Mouse (Mus musculus) midbrain, embryonic 10.5 days (tissue): ENCODE measurements at regions not wholly inside any gene's neighbourhood (a gene's known extent, or its start where the extent isn't known, plus 50 kb on each side); places are given as distances from the start of the nearest gene placed in this dataset.

Source experiments
- DNase-seq: peaks from one replicate; pipeline ENCODE4 v3.0.0-alpha.2; 2017; ENCODE audit warnings: low spot score
- H3K27ac ChIP-seq: fragments of 300-500 bp; sonication (generic); replicated peaks from 2 replicates; pipeline ENCODE4 v1.5.1; 2016; ENCODE audit warnings: mild to moderate bottlenecking
- H3K27me3 ChIP-seq: fragments of 300-500 bp; sonication (generic); 2 replicates; pipeline ENCODE4 v1.6.1; 2016; ENCODE audit warnings: low read depth, mild to moderate bottlenecking; ENCODE audit not compliant: poor library complexity, severe bottlenecking
- H3K36me3 ChIP-seq: fragments of 300-500 bp; sonication (generic); 2 replicates; pipeline ENCODE4 v1.6.1; 2016; ENCODE audit warnings: mild to moderate bottlenecking, moderate library complexity
- H3K4me1 ChIP-seq: fragments of 300-500 bp; sonication (generic); 2 replicates; pipeline ENCODE4 v1.6.1; 2016
- H3K4me3 ChIP-seq: fragments of 300-500 bp; sonication (generic); 2 replicates; pipeline ENCODE4 v1.5.1; 2016; ENCODE audit warnings: mild to moderate bottlenecking, moderate library complexity
- H3K9me3 ChIP-seq: fragments of 300-500 bp; sonication (generic); replicated peaks from 2 replicates; pipeline ENCODE4 v1.6.1; 2016; ENCODE audit warnings: mild to moderate bottlenecking
- WGBS: fragments of 180-500 bp; shearing (Covaris S2); methylation state at CpG from one replicate; pipeline ENCODE4 v1.1.7; 2016; 5-methylcytosine and 5-hydroxymethylcytosine counted together

DNA sequence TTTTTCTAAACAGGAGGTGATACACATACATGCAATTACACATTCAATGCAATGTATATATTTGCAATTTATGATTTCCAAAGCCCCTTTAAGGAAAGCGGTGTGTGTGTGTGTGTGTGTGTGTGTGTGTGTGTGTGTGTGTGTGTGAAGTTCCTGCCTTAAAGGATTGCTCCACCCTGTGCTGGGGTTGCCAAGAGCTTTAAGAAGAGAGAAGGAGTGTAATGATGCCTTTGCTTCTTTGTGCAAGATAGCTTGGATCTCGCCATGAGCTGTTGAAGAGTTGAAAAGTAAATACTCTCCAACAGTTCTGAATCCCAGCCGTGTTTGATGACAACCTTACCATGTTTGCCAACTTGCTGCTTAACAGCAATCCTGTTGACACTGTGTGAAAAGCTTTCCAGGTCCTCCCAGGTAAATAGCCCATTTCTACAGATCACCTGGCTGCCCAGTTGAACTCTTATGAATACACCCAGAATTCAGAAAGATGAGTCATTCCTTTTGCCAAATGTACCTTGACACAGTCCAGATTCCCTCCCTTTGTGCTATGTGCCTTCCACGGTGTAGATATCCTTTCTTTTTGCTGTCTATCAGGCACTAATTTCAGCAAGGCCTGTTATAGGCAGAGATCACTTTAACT lies 216.3 kb downstream of the Ikzf2 start:
- 84% methylated on average over 4 of the region's 4 CpGs for WGBS
- DNase-seq, result no peak
- Histone ChIP-seq H3K27ac (no peak overlapping the region), H3K4me1 (peaks cover 8% of the 10 kb centered on the region), H3K4me3 (no peak overlapping the region), H3K27me3 (no peaks in the 10 kb centered on the region), H3K9me3 (no peaks in the 10 kb centered on the region), H3K36me3 (no peaks in the 10 kb centered on the region)

DNA sequence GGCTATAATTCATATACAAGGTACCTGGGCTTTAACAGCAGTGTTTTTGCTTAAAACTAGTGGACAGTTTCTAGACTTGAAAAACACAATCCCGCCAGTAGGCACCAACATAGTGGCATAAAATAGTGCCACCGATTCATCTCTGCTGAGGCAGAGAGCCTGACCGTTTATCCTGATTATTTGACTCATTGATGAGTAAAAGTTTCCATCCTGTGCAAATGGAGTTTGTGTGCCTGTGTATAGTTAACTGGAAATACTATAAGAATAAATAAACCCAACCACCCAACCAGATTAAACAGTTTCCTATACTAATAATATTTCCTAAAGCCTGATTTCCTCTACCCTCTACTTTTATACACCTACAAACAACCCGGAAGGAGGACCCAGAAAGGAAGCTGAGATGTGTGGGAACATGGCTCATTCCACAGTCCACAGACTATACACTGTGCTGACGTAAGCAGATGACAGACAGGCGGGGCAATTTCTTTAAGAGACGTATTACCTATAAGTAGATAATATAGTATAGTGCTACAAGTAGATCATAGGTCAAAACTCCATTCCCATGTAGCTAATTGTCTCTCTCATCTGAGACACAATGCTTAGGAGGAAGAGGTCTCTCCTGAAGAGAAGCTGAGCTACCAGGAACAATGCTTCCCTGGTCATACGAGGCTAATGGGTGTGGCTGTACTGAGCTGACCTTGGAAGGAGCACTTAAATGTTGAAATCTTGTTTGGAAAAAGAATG lies 217.7 kb downstream of the Ikzf2 start:
- 88% methylated on average over 8 of the region's 8 CpGs for WGBS
- DNase-seq, result no peak
- H3K27ac ChIP-seq, result no peak overlapping the region

DNA sequence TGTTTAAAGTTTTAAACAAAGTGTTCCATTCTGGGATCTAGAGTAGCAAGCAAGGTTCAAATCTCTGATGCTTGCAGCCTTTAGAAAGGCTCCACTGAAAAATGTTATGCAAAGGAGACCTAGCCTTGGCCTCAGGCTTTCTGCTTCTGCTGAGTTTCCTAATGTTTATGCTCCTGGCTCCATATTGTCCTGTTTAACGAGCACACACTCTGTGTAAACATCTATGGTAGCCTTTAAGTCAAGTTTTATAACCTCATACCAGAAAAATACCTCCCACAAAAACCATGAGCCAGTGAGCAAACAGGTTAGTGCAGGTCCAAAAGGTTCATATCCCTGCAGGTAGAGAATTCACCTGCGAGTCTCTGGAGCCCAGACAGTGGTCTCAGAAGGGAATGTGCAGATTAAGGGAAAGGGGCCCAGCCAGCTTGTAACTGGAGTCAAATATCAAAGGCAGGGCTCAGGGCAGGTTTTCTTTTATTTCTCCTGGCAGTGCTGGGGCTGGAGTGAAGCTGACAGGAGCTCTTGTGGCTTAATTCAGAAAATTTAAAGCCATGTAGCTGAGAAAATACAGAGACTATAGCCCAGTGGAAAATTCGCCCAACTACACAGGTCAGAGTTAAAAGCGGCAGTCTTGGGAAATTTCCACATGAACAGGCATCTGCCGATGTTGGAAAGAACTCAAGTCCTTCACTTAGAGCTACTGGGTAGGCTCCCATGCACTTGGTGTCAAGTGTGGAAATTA lies 220.3 kb downstream of the Ikzf2 start:
- no peak overlapping the region for H3K27ac ChIP-seq
- H3K27me3 ChIP-seq, result no peaks in the 10 kb centered on the region
- 33% methylated on average over 5 of the region's 5 CpGs for WGBS
- no peak for DNase-seq
- peaks cover 8% of the 10 kb centered on the region for H3K4me1 ChIP-seq
- H3K9me3 ChIP-seq, result no peaks in the 10 kb centered on the region
- no peak overlapping the region for H3K4me3 ChIP-seq
- H3K36me3 ChIP-seq, result no peaks in the 10 kb centered on the region

More for the DNA sequence above, 217.7 kb downstream of the Ikzf2 start:
- H3K9me3 ChIP-seq, result no peaks in the 10 kb centered on the region
- H3K36me3 ChIP-seq, result no peaks in the 10 kb centered on the region
- no peaks in the 10 kb centered on the region for H3K27me3 ChIP-seq
- no peak overlapping the region for H3K4me3 ChIP-seq
- H3K4me1 ChIP-seq, result peaks cover 8% of the 10 kb centered on the region

DNA sequence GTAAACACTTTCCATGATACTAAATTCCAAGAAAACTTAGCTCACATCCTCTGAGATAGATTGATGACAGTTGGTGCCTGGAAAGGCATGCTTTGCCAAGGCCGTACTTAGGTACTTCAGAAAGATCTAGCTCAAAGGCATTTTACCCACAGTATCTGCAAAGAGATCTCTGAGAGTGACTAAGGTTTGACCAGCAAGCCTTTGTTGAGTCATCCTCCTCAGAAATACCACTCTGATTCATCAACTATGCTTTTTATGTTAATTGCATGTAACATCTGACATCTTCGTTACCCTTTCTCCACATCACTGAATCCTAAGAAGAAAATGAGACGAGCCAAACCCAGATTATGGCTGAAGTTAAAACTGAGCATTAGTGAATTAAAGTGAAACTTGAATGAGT lies 225.9 kb downstream of the Ikzf2 start:
- no peak for DNase-seq
- H3K36me3 ChIP-seq, result no peaks in the 10 kb centered on the region
- no peaks in the 10 kb centered on the region for H3K27me3 ChIP-seq
- H3K4me3 ChIP-seq, result no peak overlapping the region
- H3K9me3 ChIP-seq, result no peaks in the 10 kb centered on the region
- 91% methylated on average over 3 of the region's 3 CpGs for WGBS
- H3K27ac ChIP-seq, result no peak overlapping the region
- no peaks in the 10 kb centered on the region for H3K4me1 ChIP-seq

DNA sequence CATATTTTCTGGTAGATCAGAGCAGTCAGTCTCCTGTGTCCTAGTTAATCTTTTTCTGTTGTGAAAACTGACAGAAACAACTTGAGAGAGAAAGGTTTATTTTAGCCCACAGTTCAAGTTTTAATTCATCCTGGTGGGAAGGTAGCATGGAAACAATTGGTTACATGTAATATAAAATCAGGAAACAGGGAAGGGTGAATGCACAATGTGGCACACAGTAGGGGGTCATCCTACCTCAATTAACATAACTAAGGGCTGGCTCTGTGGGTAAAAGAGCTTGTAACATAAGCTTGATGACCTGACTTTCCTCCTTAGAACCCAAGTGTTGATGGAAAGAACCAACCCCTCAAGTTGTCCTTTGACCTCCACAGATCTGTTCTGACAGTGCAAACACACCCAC lies 227.1 kb downstream of the Ikzf2 start:
- H3K27me3 ChIP-seq, result no peaks in the 10 kb centered on the region
- no peak for DNase-seq
- H3K27ac ChIP-seq, result no peak overlapping the region
- H3K9me3 ChIP-seq, result no peaks in the 10 kb centered on the region
- no peaks in the 10 kb centered on the region for H3K36me3 ChIP-seq
- H3K4me1 ChIP-seq, result no peaks in the 10 kb centered on the region
- no peak overlapping the region for H3K4me3 ChIP-seq

DNA sequence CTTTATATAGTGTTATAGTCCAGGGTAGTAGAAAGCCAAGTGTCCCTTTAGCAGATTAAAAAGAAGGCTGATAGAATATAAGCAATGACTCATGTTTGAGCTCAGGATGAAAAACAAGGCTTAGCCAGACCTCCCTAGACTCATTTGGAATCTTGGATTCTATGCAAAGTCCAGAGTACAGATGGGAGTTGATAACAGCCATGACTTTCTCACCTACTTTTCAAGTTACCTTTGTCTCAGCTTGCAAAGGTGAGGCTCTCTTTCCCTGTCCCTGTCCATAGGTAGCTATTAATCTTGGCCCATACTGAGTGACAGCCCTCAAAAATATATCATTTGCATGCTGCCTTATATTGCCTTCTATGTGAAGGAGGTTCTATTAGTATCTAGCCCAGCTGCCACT lies 229.6 kb downstream of the Ikzf2 start:
- no peaks in the 10 kb centered on the region for H3K27me3 ChIP-seq
- no peak overlapping the region for H3K27ac ChIP-seq
- H3K36me3 ChIP-seq, result no peaks in the 10 kb centered on the region
- DNase-seq, result no peak
- no peaks in the 10 kb centered on the region for H3K4me1 ChIP-seq
- H3K4me3 ChIP-seq, result no peak overlapping the region
- H3K9me3 ChIP-seq, result no peaks in the 10 kb centered on the region

DNA sequence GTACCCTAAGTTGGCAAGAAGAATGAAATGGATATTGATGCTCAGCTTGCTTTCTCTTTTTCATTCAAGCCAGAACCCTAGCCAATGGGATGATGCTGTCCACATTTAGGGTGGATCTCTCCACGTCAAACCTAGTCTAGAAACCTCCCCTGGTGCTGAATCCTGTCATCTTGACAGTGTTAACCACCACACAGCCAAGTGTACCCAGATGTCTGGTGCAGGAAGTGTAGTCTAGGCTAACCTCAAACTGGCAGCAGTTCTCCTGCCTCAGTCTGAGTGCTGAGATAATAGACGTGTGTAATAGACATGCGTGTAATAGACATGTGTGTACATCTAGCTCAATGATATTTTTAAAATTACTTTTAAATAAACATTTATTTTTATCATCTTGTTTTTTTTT lies 233.1 kb downstream of the Ikzf2 start:
- no peak overlapping the region for H3K4me3 ChIP-seq
- no peak overlapping the region for H3K27ac ChIP-seq
- no peaks in the 10 kb centered on the region for H3K9me3 ChIP-seq
- H3K36me3 ChIP-seq, result no peaks in the 10 kb centered on the region
- DNase-seq, result no peak
- no peaks in the 10 kb centered on the region for H3K27me3 ChIP-seq
- WGBS, result 95% methylated on average over 3 of the region's 3 CpGs
- no peaks in the 10 kb centered on the region for H3K4me1 ChIP-seq

DNA sequence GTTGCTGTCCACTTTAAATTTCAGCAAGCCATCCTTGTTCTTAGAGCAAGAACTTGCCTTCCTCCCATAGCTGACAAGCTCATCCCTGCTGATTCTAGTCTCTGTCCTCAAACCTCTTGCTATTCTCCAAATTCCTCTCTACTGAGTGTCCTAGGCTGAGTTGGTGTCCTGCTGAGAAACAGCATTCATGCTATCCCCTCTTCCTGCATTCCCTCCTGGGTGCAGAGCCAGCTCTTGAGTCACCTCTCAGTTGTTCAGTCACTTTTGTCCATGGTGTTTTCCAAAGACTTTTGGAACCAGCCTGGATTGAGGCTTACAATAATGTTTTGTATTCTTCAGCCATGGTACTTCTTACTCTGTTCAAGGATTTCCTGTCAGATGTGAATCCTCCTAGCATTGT lies 234.1 kb downstream of the Ikzf2 start:
- no peaks in the 10 kb centered on the region for H3K4me1 ChIP-seq
- no peaks in the 10 kb centered on the region for H3K36me3 ChIP-seq
- DNase-seq, result no peak
- H3K27ac ChIP-seq, result no peak overlapping the region
- H3K9me3 ChIP-seq, result no peaks in the 10 kb centered on the region
- no peak overlapping the region for H3K4me3 ChIP-seq
- H3K27me3 ChIP-seq, result no peaks in the 10 kb centered on the region

DNA sequence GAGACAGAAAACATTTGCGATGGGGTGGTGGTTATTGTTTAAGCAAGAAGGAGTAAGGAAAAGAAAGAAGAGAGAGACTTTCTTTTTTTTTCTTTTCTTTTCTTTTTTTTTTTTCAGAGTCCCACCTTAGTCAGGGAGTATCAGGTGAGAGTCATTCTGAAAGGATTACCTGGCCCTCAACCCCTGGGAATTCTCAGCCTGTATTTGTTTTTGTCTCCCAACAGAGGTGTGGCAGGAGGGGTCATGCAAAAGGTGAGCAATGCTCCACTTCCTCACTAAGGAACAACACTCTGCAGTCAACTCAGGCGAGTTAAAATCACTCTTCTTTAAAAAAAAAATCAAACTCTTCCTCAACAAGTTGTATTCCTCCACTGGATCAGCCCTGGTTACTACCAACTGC lies 236.6 kb downstream of the Ikzf2 start:
- H3K4me3 ChIP-seq, result no peak overlapping the region
- WGBS, result 56% methylated on average over 2 of the region's 2 CpGs
- H3K4me1 ChIP-seq, result no peaks in the 10 kb centered on the region
- no peaks in the 10 kb centered on the region for H3K9me3 ChIP-seq
- no peaks in the 10 kb centered on the region for H3K27me3 ChIP-seq
- H3K36me3 ChIP-seq, result no peaks in the 10 kb centered on the region
- DNase-seq, result no peak
- H3K27ac ChIP-seq, result no peak overlapping the region

DNA sequence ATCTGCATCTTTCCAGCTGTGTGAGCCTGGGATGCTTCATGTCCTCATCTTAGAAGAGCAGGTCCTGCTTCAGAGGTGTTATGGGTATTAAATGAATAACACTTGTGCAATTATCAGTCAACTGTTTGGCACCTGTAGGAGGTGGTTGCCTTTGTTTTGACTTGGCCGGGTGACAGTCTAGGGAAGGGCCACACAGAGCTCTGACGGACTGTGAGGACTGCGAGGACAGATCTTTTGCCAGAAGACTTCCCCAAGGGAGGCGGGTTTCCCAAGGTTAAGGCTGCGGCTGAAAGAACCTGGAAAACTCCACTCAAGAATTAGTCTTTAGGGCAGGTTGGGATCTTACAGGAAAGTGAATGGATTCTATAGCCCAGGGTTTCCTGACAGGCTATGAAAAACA lies 239.8 kb downstream of the Ikzf2 start:
- Histone ChIP-seq H3K9me3 (no peaks in the 10 kb centered on the region), H3K27me3 (no peaks in the 10 kb centered on the region), H3K4me1 (peaks cover 10% of the 10 kb centered on the region; the same call in 1 of the 2 replicates), H3K36me3 (no peaks in the 10 kb centered on the region), H3K4me3 (no peak overlapping the region), H3K27ac (no peak overlapping the region)
- no peak for DNase-seq
- WGBS, result 84% methylated on average over 5 of the region's 5 CpGs

DNA sequence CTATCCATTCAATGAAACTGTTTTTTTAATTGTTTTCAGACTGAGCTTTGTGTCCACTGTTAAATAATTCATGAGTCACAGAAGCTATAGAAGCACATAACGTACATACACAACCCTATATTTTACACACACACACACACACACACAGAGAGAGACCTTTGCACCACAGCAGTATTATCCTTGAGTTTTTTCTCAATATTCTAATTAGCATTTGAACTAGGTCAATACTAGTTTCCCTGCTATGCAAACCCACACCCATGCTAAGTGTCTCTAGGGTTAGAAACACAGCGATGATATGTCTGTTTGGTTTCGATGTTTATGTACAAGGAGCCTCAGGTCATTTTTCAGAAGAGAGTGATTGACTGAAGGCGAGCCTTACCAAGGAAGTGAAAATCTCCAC lies 242.3 kb downstream of the Ikzf2 start:
- H3K4me1 ChIP-seq, result peaks cover 10% of the 10 kb centered on the region; the same call in 1 of the 2 replicates
- WGBS, result 83% methylated on average over 4 of the region's 4 CpGs

DNA sequence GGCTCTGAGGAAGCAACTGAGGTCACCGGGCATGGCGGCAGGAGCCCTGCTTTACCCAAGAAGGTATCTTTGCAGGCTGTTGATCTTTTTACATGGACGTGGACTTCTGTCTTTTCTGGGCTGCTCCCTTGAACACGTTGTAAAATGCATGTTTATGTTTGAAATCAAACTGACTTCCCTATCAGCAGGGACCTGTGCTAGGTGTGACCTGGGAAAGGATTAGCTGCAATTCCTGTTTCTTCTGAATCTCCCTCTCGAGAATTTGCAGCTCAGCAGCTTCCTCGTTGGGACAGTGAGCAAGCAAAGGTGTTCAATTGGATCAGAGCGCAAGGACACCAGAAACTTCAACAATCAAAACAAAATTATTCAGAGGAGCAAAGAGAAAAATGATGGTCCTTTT lies 243.6 kb downstream of the Ikzf2 start:
- no peak for DNase-seq
- peaks cover 10% of the 10 kb centered on the region; the same call in 1 of the 2 replicates for H3K4me1 ChIP-seq
- no peak overlapping the region for H3K4me3 ChIP-seq
- no peak overlapping the region for H3K27ac ChIP-seq
- H3K36me3 ChIP-seq, result no peaks in the 10 kb centered on the region
- H3K9me3 ChIP-seq, result no peaks in the 10 kb centered on the region
- H3K27me3 ChIP-seq, result no peaks in the 10 kb centered on the region
- 69% methylated on average over 7 of the region's 7 CpGs for WGBS

More for the DNA sequence above, 242.3 kb downstream of the Ikzf2 start:
- Histone ChIP-seq H3K36me3 (no peaks in the 10 kb centered on the region), H3K9me3 (no peaks in the 10 kb centered on the region), H3K27me3 (no peaks in the 10 kb centered on the region), H3K4me3 (no peak overlapping the region), H3K27ac (no peak overlapping the region)
- no peak for DNase-seq
